9 mouse cellular contexts compared by ENCODE assay signal in the genomic region with DNA sequence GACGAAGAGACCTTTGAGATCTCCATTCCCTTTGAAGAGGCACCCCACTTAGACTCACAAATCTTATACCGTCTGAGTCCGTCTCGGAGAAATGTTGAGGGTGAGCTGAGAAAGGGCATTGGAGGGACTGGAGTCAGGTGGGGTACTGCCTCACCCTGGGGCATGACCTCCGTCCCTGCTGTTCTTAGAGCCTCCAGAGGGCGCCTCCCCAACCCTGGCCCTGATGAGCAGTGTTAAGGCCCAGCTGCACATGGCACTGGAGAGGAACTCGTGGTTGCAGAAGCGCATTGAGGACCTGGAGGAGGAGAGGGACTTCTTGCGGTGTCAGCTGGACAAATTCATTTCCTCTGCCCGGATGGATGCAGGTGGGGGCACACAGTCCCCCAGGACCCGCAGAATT. TPM values are rescaled to one million over a fixed set of nuclear protein-coding genes. Genes with fewer than 3 reads are reported as not detected.
DNase-seq lines count a peak whose midpoint lies in the region; ATAC-seq and TF ChIP-seq lines count a peak whose summit lies in the region.
"Had no signal": no experiment of that assay in that cellular context is flagged by ENCODE, and none has a peak within 500 bp of the region (broad histone marks: within the 10 kb centered on the region; RNA-seq: fewer than 3 reads in every experiment).

No protein-coding gene starts in this region.

- no peak overlapping the region for H3K9ac ChIP-seq in forebrain, embryonic 11.5 days (ENCODE audit: low read length)
- H3K9ac ChIP-seq in embryonic facial prominence, embryonic 15.5 days = no peak overlapping the region
- H3K9ac ChIP-seq in limb, embryonic 14.5 days (ENCODE audit: low read depth, low read length, severe bottlenecking) = peak overlapping the region; percentile 87; the same call in 1 of the 2 replicates

- ATAC-seq in forebrain, embryonic 11.5 days (replicated peaks; ENCODE audit: low FRiP score) = no peak
- ATAC-seq in embryonic facial prominence, embryonic 15.5 days (ENCODE audit: insufficient number of reproducible peaks, low FRiP score, low TSS enrichment, low read depth) = no peak
- no peak for ATAC-seq in limb, embryonic 14.5 days (ENCODE audit: low FRiP score, low read depth)

- peaks cover 68% of the 10 kb centered on the region for H3K27me3 ChIP-seq in forebrain, embryonic 10.5 days (ENCODE audit: poor library complexity, severe bottlenecking)
- H3K27me3 ChIP-seq in forebrain, embryonic 11.5 days (ENCODE audit: control insufficient read depth, insufficient read depth, low read length) = peaks cover 52% of the 10 kb centered on the region
- H3K27me3 ChIP-seq in embryonic facial prominence, embryonic 15.5 days = peaks cover 32% of the 10 kb centered on the region
- peaks cover 43% of the 10 kb centered on the region for H3K27me3 ChIP-seq in limb, embryonic 14.5 days (ENCODE audit: control insufficient read depth, insufficient read depth, low read length)

- 28% methylated on average over 11 of the region's 11 CpGs for WGBS in forebrain, embryonic 10.5 days
- 29% methylated on average over 11 of the region's 11 CpGs for WGBS in forebrain, embryonic 11.5 days
- WGBS in embryonic facial prominence, embryonic 15.5 days = 34% methylated on average over 11 of the region's 11 CpGs
- 38% methylated on average over 11 of the region's 11 CpGs for WGBS in limb, embryonic 14.5 days

- H3K36me3 ChIP-seq in forebrain, embryonic 10.5 days (replicated peaks) = no peaks in the 10 kb centered on the region
- H3K36me3 ChIP-seq in forebrain, embryonic 11.5 days (ENCODE audit: control insufficient read depth, insufficient read depth, low read length) = no peaks in the 10 kb centered on the region
- H3K36me3 ChIP-seq in embryonic facial prominence, embryonic 15.5 days = no peaks in the 10 kb centered on the region
- no peaks in the 10 kb centered on the region for H3K36me3 ChIP-seq in limb, embryonic 14.5 days (ENCODE audit: control insufficient read depth, insufficient read depth, low read length)

- H3K27ac ChIP-seq in forebrain, embryonic 10.5 days = no peak overlapping the region
- no peak overlapping the region for H3K27ac ChIP-seq in forebrain, embryonic 11.5 days (ENCODE audit: low read depth, low read length)
- H3K27ac ChIP-seq in embryonic facial prominence, embryonic 15.5 days (replicated peaks) = no peak overlapping the region
- H3K27ac ChIP-seq in limb, embryonic 14.5 days (replicated peaks; ENCODE audit: low read depth, low read length) = no peak overlapping the region

- no peak for DNase-seq in forebrain, embryonic 10.5 days (ENCODE audit: extremely low spot score, low spot score)
- no peak for DNase-seq in forebrain, embryonic 11.5 days (ENCODE audit: low spot score)
- peak; percentile 79 for DNase-seq in 416B (ENCODE audit: low read depth)
- DNase-seq in limb, embryonic 14.5 days (ENCODE audit: low spot score) = no peak
- no peak for DNase-seq in frontal cortex, adult 2 months (ENCODE audit: extremely low spot score in 1 of 2, low spot score in 1 of 2)
- DNase-seq in gastrocnemius, postnatal 25 days = no peak
- DNase-seq in heart, adult 8-10 months (ENCODE audit: low spot score) = no peak

- H3K4me3 ChIP-seq in forebrain, embryonic 10.5 days = peak overlapping the region; percentile 19; the same call in 1 of the 2 replicates
- H3K4me3 ChIP-seq in forebrain, embryonic 11.5 days (ENCODE audit: low read depth, low read length) = no peak overlapping the region
- peak overlapping the region; percentile 69 for H3K4me3 ChIP-seq in embryonic facial prominence, embryonic 15.5 days (replicated peaks)
- H3K4me3 ChIP-seq in limb, embryonic 14.5 days (replicated peaks; ENCODE audit: low read length) = peak overlapping the region; percentile 75

- no peak for TF ChIP-seq POLR2A in limb, embryonic 14.5 days (IDR thresholded peaks at IDR 0.05; ENCODE audit: borderline replicate concordance, extremely low read depth, insufficient read depth, insufficient read length)

- no peaks in the 10 kb centered on the region for H3K9me3 ChIP-seq in forebrain, embryonic 10.5 days
- no peaks in the 10 kb centered on the region for H3K9me3 ChIP-seq in forebrain, embryonic 11.5 days (ENCODE audit: control insufficient read depth, low read length)
- H3K9me3 ChIP-seq in embryonic facial prominence, embryonic 15.5 days (replicated peaks) = no peaks in the 10 kb centered on the region
- no peaks in the 10 kb centered on the region for H3K9me3 ChIP-seq in limb, embryonic 14.5 days (ENCODE audit: control insufficient read depth, low read length)

- no peak overlapping the region for H3K4me2 ChIP-seq in forebrain, embryonic 11.5 days (ENCODE audit: low read depth, low read length, severe bottlenecking)
- peak overlapping the region; percentile 87 for H3K4me2 ChIP-seq in embryonic facial prominence, embryonic 15.5 days (replicated peaks)
- H3K4me2 ChIP-seq in limb, embryonic 14.5 days (replicated peaks; ENCODE audit: low read depth, low read length, severe bottlenecking) = peak overlapping the region; percentile 83

- peaks cover 53% of the 10 kb centered on the region for H3K4me1 ChIP-seq in forebrain, embryonic 10.5 days
- H3K4me1 ChIP-seq in forebrain, embryonic 11.5 days (replicated peaks; ENCODE audit: control insufficient read depth, insufficient read depth, low read length) = peaks cover 24% of the 10 kb centered on the region
- H3K4me1 ChIP-seq in embryonic facial prominence, embryonic 15.5 days = peaks cover 66% of the 10 kb centered on the region
- peaks cover 29% of the 10 kb centered on the region for H3K4me1 ChIP-seq in limb, embryonic 14.5 days (ENCODE audit: control insufficient read depth, insufficient read depth, low read length)

RNA-seq across cellular contexts. Expression of gene U2af2, which starts 4.1 kb away (rescaled TPM):
- polyA plus RNA-seq in forebrain, embryonic 10.5 days (2016; fragmentation: Nextera tagmentation; extraction: Ambion mirVana) = 181 and 196 TPM in 2 replicates
- 222 and 236 TPM in 2 replicates for polyA plus RNA-seq in forebrain, embryonic 11.5 days (2014; fragmentation: Nextera tagmentation; extraction: Ambion mirVana)
- 116 and 124 TPM in 2 replicates for polyA plus RNA-seq in embryonic facial prominence, embryonic 15.5 days (2015; fragmentation: Nextera tagmentation; extraction: Ambion mirVana)
- polyA plus RNA-seq in limb, embryonic 14.5 days (2012; rRNA removed) = 431 and 479 TPM in 2 replicates
- 123 and 128 TPM in 2 replicates for polyA plus RNA-seq in limb, embryonic 14.5 days (2014; fragmentation: Nextera tagmentation; extraction: Ambion mirVana)
- polyA plus RNA-seq in frontal cortex, adult 2 months (2012; rRNA removed) = 225 and 229 TPM in 2 replicates
- total RNA-seq in gastrocnemius, postnatal 25 days (2021) = 10 to 100 TPM; 43.1 to 45.2 TPM
- total RNA-seq in heart, adult 8-10 months (2022) = 10 to 100 TPM; 61.7 to 69.8 (median 64.9) TPM

RNA-seq across cellular contexts. Expression of gene Zfp580, which starts 6.5 kb away (rescaled TPM):
- polyA plus RNA-seq in forebrain, embryonic 10.5 days (2016; fragmentation: Nextera tagmentation; extraction: Ambion mirVana) = 38.0 and 38.8 TPM in 2 replicates
- 44.6 and 51.4 TPM in 2 replicates for polyA plus RNA-seq in forebrain, embryonic 11.5 days (2014; fragmentation: Nextera tagmentation; extraction: Ambion mirVana)
- polyA plus RNA-seq in embryonic facial prominence, embryonic 15.5 days (2015; fragmentation: Nextera tagmentation; extraction: Ambion mirVana) = 36.8 and 43.1 TPM in 2 replicates
- 49.7 and 70.4 TPM in 2 replicates for polyA plus RNA-seq in limb, embryonic 14.5 days (2012; rRNA removed)
- polyA plus RNA-seq in limb, embryonic 14.5 days (2014; fragmentation: Nextera tagmentation; extraction: Ambion mirVana) = 47.5 and 57.7 TPM in 2 replicates
- polyA plus RNA-seq in frontal cortex, adult 2 months (2012; rRNA removed) = 49.7 and 56.0 TPM in 2 replicates
- total RNA-seq in gastrocnemius, postnatal 25 days (2021) = 1 to 10 TPM; 2.9 to 3.2 TPM
- 1 to 10 TPM; 3.2 to 4.4 (median 4.0) TPM for total RNA-seq in heart, adult 8-10 months (2022)

RNA-seq across cellular contexts. Expression of gene Zfp784, which starts 19.6 kb away (rescaled TPM):
- 3.0 and 3.8 TPM in 2 replicates for polyA plus RNA-seq in forebrain, embryonic 10.5 days (2016; fragmentation: Nextera tagmentation; extraction: Ambion mirVana)
- polyA plus RNA-seq in forebrain, embryonic 11.5 days (2014; fragmentation: Nextera tagmentation; extraction: Ambion mirVana) = 3.9 and 4.8 TPM in 2 replicates
- polyA plus RNA-seq in embryonic facial prominence, embryonic 15.5 days (2015; fragmentation: Nextera tagmentation; extraction: Ambion mirVana) = 6.7 and 7.5 TPM in 2 replicates
- polyA plus RNA-seq in limb, embryonic 14.5 days (2012; rRNA removed) = 6.5 and 6.8 TPM in 2 replicates
- 5.6 and 6.3 TPM in 2 replicates for polyA plus RNA-seq in limb, embryonic 14.5 days (2014; fragmentation: Nextera tagmentation; extraction: Ambion mirVana)
- 8.4 and 8.8 TPM in 2 replicates for polyA plus RNA-seq in frontal cortex, adult 2 months (2012; rRNA removed)
- total RNA-seq in gastrocnemius, postnatal 25 days (2021) = 1 to 10 TPM; 2.6 to 3.4 TPM
- total RNA-seq in heart, adult 8-10 months (2022) = 1 to 10 TPM; 4.9 to 7.4 (median 6.0) TPM

RNA-seq across cellular contexts. Expression of gene Epn1, which starts 22.2 kb away (rescaled TPM):
- polyA plus RNA-seq in forebrain, embryonic 10.5 days (2016; fragmentation: Nextera tagmentation; extraction: Ambion mirVana) = 53.5 and 54.6 TPM in 2 replicates
- 70.1 and 75.0 TPM in 2 replicates for polyA plus RNA-seq in forebrain, embryonic 11.5 days (2014; fragmentation: Nextera tagmentation; extraction: Ambion mirVana)
- 66.5 and 70.6 TPM in 2 replicates for polyA plus RNA-seq in embryonic facial prominence, embryonic 15.5 days (2015; fragmentation: Nextera tagmentation; extraction: Ambion mirVana)
- polyA plus RNA-seq in limb, embryonic 14.5 days (2012; rRNA removed) = 119 and 144 TPM in 2 replicates
- polyA plus RNA-seq in limb, embryonic 14.5 days (2014; fragmentation: Nextera tagmentation; extraction: Ambion mirVana) = 69.1 and 76.2 TPM in 2 replicates
- 387 and 425 TPM in 2 replicates for polyA plus RNA-seq in frontal cortex, adult 2 months (2012; rRNA removed)
- 100 to 1,000 TPM; 134 to 145 TPM for total RNA-seq in gastrocnemius, postnatal 25 days (2021)
- 100 to 1,000 TPM; 164 to 192 (median 185) TPM for total RNA-seq in heart, adult 8-10 months (2022)

RNA-seq across cellular contexts. Expression of gene 4632433K11Rik, which starts 23.9 kb away (rescaled TPM):
- polyA plus RNA-seq in forebrain, embryonic 10.5 days (2016; fragmentation: Nextera tagmentation; extraction: Ambion mirVana) = not detected in 2 replicates
- not detected in 2 replicates for polyA plus RNA-seq in forebrain, embryonic 11.5 days (2014; fragmentation: Nextera tagmentation; extraction: Ambion mirVana)
- polyA plus RNA-seq in embryonic facial prominence, embryonic 15.5 days (2015; fragmentation: Nextera tagmentation; extraction: Ambion mirVana) = not detected in 2 replicates
- polyA plus RNA-seq in limb, embryonic 14.5 days (2012; rRNA removed) = not detected in 2 replicates
- polyA plus RNA-seq in limb, embryonic 14.5 days (2014; fragmentation: Nextera tagmentation; extraction: Ambion mirVana) = not detected in 2 replicates
- not detected in 2 replicates for polyA plus RNA-seq in frontal cortex, adult 2 months (2012; rRNA removed)
- total RNA-seq in gastrocnemius, postnatal 25 days (2021) = not detected
- under 1 TPM in 1 of 4 experiments, not detected in 3; 0.37 TPM for total RNA-seq in heart, adult 8-10 months (2022)
- polyA plus RNA-seq: stomach, embryonic 14.5 days had no signal
